Mouse (Mus musculus) small intestine, adult 2 months (tissue): Measurements from ENCODE around the gene Atp8a2.

Experiments used
- CTCF ChIP-seq: fragments of 200-500 bp; IDR thresholded peaks from 2 replicates; pipeline ENCODE4 v1.5.1; 2012; ENCODE audit warnings: low read depth, mild to moderate bottlenecking, control low read depth, inconsistent platforms, low read length, moderate library complexity, mixed read lengths; ENCODE audit not compliant: insufficient replicate concordance, insufficient read length; ENCODE audit errors: extremely low read depth
- POLR2A ChIP-seq: fragments of 200-500 bp; IDR thresholded peaks from 2 replicates; pipeline ENCODE4 v1.6.1; 2012; ENCODE audit warnings: low read depth, mild to moderate bottlenecking, control low read depth, inconsistent platforms, low read length, moderate library complexity

DNA sequence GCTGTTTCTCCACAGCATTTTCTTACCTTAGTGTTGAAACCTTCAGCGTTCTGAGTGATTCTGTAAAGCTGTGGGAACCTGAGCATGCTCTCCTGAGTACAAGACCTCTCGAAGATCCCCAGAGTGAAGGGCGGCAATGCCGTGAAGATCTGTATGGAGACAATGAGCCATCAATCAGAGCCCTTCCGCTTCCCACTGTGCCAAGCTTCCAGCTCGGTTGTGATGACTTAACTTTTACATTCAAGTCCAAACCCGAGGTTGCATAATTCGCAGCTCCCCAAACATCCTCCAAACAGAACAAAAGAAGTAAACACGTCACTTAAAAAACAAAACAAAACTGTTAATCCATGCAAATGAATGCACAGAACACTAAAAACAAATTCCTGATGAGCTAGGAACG lies 403.1 kb downstream of the Atp8a2 start:
- TF ChIP-seq CTCF = no peak
- no peak for TF ChIP-seq POLR2A
